Mouse (Mus musculus) kidney, adult 2 months (tissue): ENCODE measurements at regions not wholly inside any gene's neighbourhood (a gene's known extent, or its start where the extent isn't known, plus 50 kb on each side); places are given as distances from the start of the nearest gene placed in this dataset.

Experiments used
- DNase-seq: peaks from one replicate; pipeline ENCODE4 v3.0.0; 2021
- H3K27ac ChIP-seq: fragments of 200-500 bp; 2 replicates; pipeline ENCODE4 v1.5.1; 2012; ENCODE audit warnings: low read depth, low read length, control low read depth, inconsistent platforms; ENCODE audit not compliant: insufficient read depth
- H3K27me3 ChIP-seq: fragments of 200-500 bp; replicated peaks from 2 replicates; pipeline ENCODE4 v1.6.1; 2012; ENCODE audit warnings: mild to moderate bottlenecking, moderate library complexity, low read length, inconsistent platforms; ENCODE audit not compliant: control insufficient read depth, insufficient read depth
- H3K36me3 ChIP-seq: fragments of 200-500 bp; 2 replicates; pipeline ENCODE4 v1.6.1; 2012; ENCODE audit warnings: mild to moderate bottlenecking, moderate library complexity, low read length, inconsistent platforms; ENCODE audit not compliant: control insufficient read depth, insufficient read depth
- H3K4me1 ChIP-seq: fragments of 200-500 bp; 2 replicates; pipeline ENCODE4 v1.6.1; 2011; ENCODE audit warnings: low read length; ENCODE audit not compliant: control insufficient read depth, insufficient read depth
- H3K4me3 ChIP-seq: fragments of 200-500 bp; 2 replicates; pipeline ENCODE4 v1.5.1; 2011; ENCODE audit warnings: mild to moderate bottlenecking, low read depth, low read length, control low read depth; ENCODE audit not compliant: insufficient read depth
- CTCF ChIP-seq: fragments of 200-500 bp; conservative IDR thresholded peaks from 2 replicates; pipeline ENCODE4 v1.5.1; 2011; ENCODE audit warnings: low read depth, mild to moderate bottlenecking, control low read depth, low read length, moderate library complexity, mixed read lengths; ENCODE audit not compliant: insufficient read depth, insufficient read length
- POLR2A ChIP-seq: fragments of 200-500 bp; IDR thresholded peaks from one replicate; pipeline ENCODE4 v1.6.1; 2011; ENCODE audit warnings: low read depth, low read length, control low read depth
- WGBS: fragments of 180-500 bp; shearing (Covaris S2); methylation state at CpG from one replicate; pipeline ENCODE4 v1.1.7; 2018; 5-methylcytosine and 5-hydroxymethylcytosine counted together

- Histone ChIP-seq H3K4me3 (no peak overlapping the region), H3K4me1 (no peaks in the 10 kb centered on the region), H3K36me3 (no peaks in the 10 kb centered on the region), H3K27me3 (no peaks in the 10 kb centered on the region), H3K27ac (no peak overlapping the region)
- no peak for DNase-seq
- TF ChIP-seq POLR2A: no peak
- TF ChIP-seq CTCF: no peak
- 60% methylated on average over 2 of the region's 2 CpGs for WGBS
These were observed 1141.5 kb upstream of the Adgrl4 start for GRCm38 (mm10) chr3:150296057-150296710.

- Histone ChIP-seq H3K27me3 (no peaks in the 10 kb centered on the region), H3K4me1 (no peaks in the 10 kb centered on the region), H3K36me3 (no peaks in the 10 kb centered on the region), H3K4me3 (no peak overlapping the region), H3K27ac (no peak overlapping the region)
- DNase-seq: no peak
- no peak for TF ChIP-seq POLR2A
- TF ChIP-seq CTCF: no peak
- 90% methylated on average over 6 of the region's 6 CpGs for WGBS
These were observed 1108.9 kb upstream of the Adgrl4 start for GRCm38 (mm10) chr3:150328811-150329210.

GRCm38 (mm10) chr3:150352139-150352725 is 1085.5 kb upstream of the Adgrl4 start:
- 38% methylated on average over 9 of the region's 9 CpGs for WGBS
- Histone ChIP-seq H3K4me1 (peaks cover 3% of the 10 kb centered on the region; the same call in 1 of the 2 replicates), H3K27ac (peak overlapping the region; percentile 86), H3K4me3 (no peak overlapping the region), H3K36me3 (no peaks in the 10 kb centered on the region), H3K27me3 (no peaks in the 10 kb centered on the region; the same call in 1 of the 2 replicates)
- peak; percentile 84 for DNase-seq
- TF ChIP-seq CTCF (no peak), POLR2A (no peak)

- no peak overlapping the region for H3K4me3 ChIP-seq
- WGBS: 83% methylated on average over 3 of the region's 3 CpGs
- no peaks in the 10 kb centered on the region for H3K4me1 ChIP-seq
- DNase-seq: no peak
- no peak overlapping the region for H3K27ac ChIP-seq
- no peaks in the 10 kb centered on the region for H3K36me3 ChIP-seq
- H3K27me3 ChIP-seq: no peaks in the 10 kb centered on the region
- TF ChIP-seq CTCF: no peak
- TF ChIP-seq POLR2A: no peak
These were observed 1071.9 kb upstream of the Adgrl4 start for GRCm38 (mm10) chr3:150365766-150366165.

- WGBS: 9% methylated on average over 1 of the region's 1 CpGs
- Histone ChIP-seq H3K4me3 (no peak overlapping the region), H3K27me3 (no peaks in the 10 kb centered on the region), H3K27ac (no peak overlapping the region), H3K4me1 (no peaks in the 10 kb centered on the region), H3K36me3 (no peaks in the 10 kb centered on the region)
- TF ChIP-seq CTCF: peak; percentile 72
- no peak for TF ChIP-seq POLR2A
- peak; percentile 63 for DNase-seq
These were observed 1052.6 kb upstream of the Adgrl4 start for GRCm38 (mm10) chr3:150384996-150385627.

GRCm38 (mm10) chr3:150401694-150402301 is 1035.9 kb upstream of the Adgrl4 start:
- no peak overlapping the region for H3K4me3 ChIP-seq
- H3K27me3 ChIP-seq: no peaks in the 10 kb centered on the region
- no peaks in the 10 kb centered on the region for H3K36me3 ChIP-seq
- H3K27ac ChIP-seq: no peak overlapping the region
- no peak for DNase-seq
- 82% methylated on average over 2 of the region's 2 CpGs for WGBS
- no peak for TF ChIP-seq POLR2A
- no peak for TF ChIP-seq CTCF
- no peaks in the 10 kb centered on the region for H3K4me1 ChIP-seq

- WGBS: 93% methylated on average over 6 of the region's 6 CpGs
- TF ChIP-seq CTCF (no peak), POLR2A (no peak)
- Histone ChIP-seq H3K27ac (no peak overlapping the region), H3K4me3 (no peak overlapping the region), H3K27me3 (no peaks in the 10 kb centered on the region), H3K36me3 (no peaks in the 10 kb centered on the region), H3K4me1 (no peaks in the 10 kb centered on the region)
- DNase-seq: no peak
These were observed 1031.6 kb upstream of the Adgrl4 start for GRCm38 (mm10) chr3:150406086-150406485.
